Mouse (Mus musculus) left cerebral cortex, postnatal 36 days (tissue): Measurements from ENCODE around the gene Zscan4-ps1. TPM values are rescaled to one million over a fixed set of nuclear protein-coding genes. Genes with fewer than 3 reads are reported as not detected.
"Not testable (repeated sequence)": the region's sequence is repeated elsewhere in the genome, so short reads cannot be mapped to it uniquely, and the experiment has no call there.

Source experiments
- DNase-seq, 2 experiments: peaks; one replicate each; pipeline ENCODE4 v3.0.0; 2021 to 2022; ENCODE audit warnings: low spot score in 2 of 2, mixed read lengths in 1 of 2
- intact Hi-C: fragments of 180-260 bp; cut with DNase I; formaldehyde crosslinking; loops from one replicate; pipeline ENCODE4 v1.15.1; 2025
- total RNA-seq, 2 experiments: library from RNA; stranded (reverse); gene quantifications; 2 replicates each; pipeline ENCODE4 v1.2.3; 2021

Zscan4-ps1 gene
- total RNA-seq: not detected

DNA sequence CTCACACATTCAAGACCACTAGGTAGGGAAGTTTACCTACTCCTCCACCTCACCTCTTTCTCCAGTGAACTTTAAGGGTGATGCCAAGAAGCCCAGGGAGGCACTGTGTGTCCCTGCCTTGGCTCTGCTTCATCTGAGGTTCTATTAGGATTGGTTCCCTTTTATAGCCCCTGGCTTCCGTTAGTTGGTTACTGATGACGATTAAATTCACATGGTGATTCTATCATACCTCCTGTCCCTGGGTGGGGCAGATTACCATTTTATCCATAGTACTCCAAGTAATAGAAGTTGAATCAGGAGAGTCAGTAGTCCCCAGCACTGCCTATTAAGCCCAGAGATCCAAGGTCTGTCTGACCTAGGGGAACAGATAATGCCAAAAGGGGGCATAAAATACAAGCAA, at the start of gene Zscan4-ps1:
Gene Zscan4-ps1, minus strand, starts transcription at position 101 of the 400 bp plus-strand sequence.
- DNase-seq, intact Hi-C loops: not testable (repeated sequence)

Other genes starting within 250 kb of the Zscan4-ps1 start
- not detected for gene Zscan4b, start 164.6 kb downstream of the Zscan4-ps1 start, total RNA-seq
- gene Zscan4c, start 63.9 kb downstream of the Zscan4-ps1 start, total RNA-seq: not detected
- not detected for gene Zscan4d, start 96.5 kb upstream of the Zscan4-ps1 start, total RNA-seq
- not detected for gene Zscan4e, start 241.0 kb upstream of the Zscan4-ps1 start, total RNA-seq